20 mouse cellular contexts compared by ENCODE assay signal in genomic region chr10:67384568-67384958, GRCm38 (mm10).
A peak's percentile ranks its signal among the peaks of the same experiment; 100 is the strongest.
DNase-seq lines count a peak whose midpoint lies in the region; ATAC-seq lines count a peak whose summit lies in the region.
"Had no signal": no experiment of that assay in that cellular context is flagged by ENCODE, and none has a peak within 500 bp of the region (broad histone marks: within the 10 kb centered on the region; RNA-seq: fewer than 3 reads in every experiment).

No protein-coding gene starts in this region.

- no peaks in the 10 kb centered on the region for H3K36me3 ChIP-seq in forebrain, embryonic 12.5 days (replicated peaks)
- no peaks in the 10 kb centered on the region for H3K36me3 ChIP-seq in forebrain, embryonic 11.5 days (ENCODE audit: control insufficient read depth, insufficient read depth, low read length)
- no peaks in the 10 kb centered on the region for H3K36me3 ChIP-seq in intestine, embryonic 16.5 days (ENCODE audit: control insufficient read depth, insufficient read depth, low read length)
- H3K36me3 ChIP-seq: embryonic facial prominence, embryonic 13.5 days; heart, embryonic 10.5 days; hindbrain, embryonic 13.5 days; liver, embryonic 13.5 days; midbrain, embryonic 15.5 days had no signal

- H3K9ac ChIP-seq in forebrain, embryonic 12.5 days: no peak overlapping the region
- H3K9ac ChIP-seq in forebrain, embryonic 11.5 days (ENCODE audit: low read length): no peak overlapping the region
- H3K9ac ChIP-seq in intestine, embryonic 16.5 days (ENCODE audit: low read depth, low read length): no peak overlapping the region
- H3K9ac ChIP-seq: embryonic facial prominence, embryonic 13.5 days; hindbrain, embryonic 13.5 days; liver, embryonic 13.5 days; midbrain, embryonic 15.5 days had no signal

- no peaks in the 10 kb centered on the region; the same call in 1 of the 2 replicates for H3K4me1 ChIP-seq in forebrain, embryonic 12.5 days
- peaks cover 3% of the 10 kb centered on the region; the same call in 1 of the 2 replicates for H3K4me1 ChIP-seq in forebrain, embryonic 11.5 days (replicated peaks; ENCODE audit: control insufficient read depth, insufficient read depth, low read length)
- no peaks in the 10 kb centered on the region for H3K4me1 ChIP-seq in intestine, embryonic 16.5 days (ENCODE audit: control insufficient read depth, insufficient read depth, low read length)
- H3K4me1 ChIP-seq: embryonic facial prominence, embryonic 13.5 days; heart, embryonic 10.5 days; hindbrain, embryonic 13.5 days; liver, embryonic 13.5 days; midbrain, embryonic 15.5 days had no signal

- no peaks in the 10 kb centered on the region for H3K9me3 ChIP-seq in forebrain, embryonic 12.5 days
- no peaks in the 10 kb centered on the region for H3K9me3 ChIP-seq in forebrain, embryonic 11.5 days (ENCODE audit: control insufficient read depth, low read length)
- no peaks in the 10 kb centered on the region for H3K9me3 ChIP-seq in intestine, embryonic 16.5 days (ENCODE audit: control insufficient read depth, low read length)
- H3K9me3 ChIP-seq: embryonic facial prominence, embryonic 13.5 days; heart, embryonic 10.5 days; hindbrain, embryonic 13.5 days; liver, embryonic 13.5 days; midbrain, embryonic 15.5 days had no signal

- WGBS in forebrain, embryonic 12.5 days: 53% methylated on average over 4 of the region's 4 CpGs
- 45% methylated on average over 4 of the region's 4 CpGs for WGBS in forebrain, embryonic 11.5 days
- WGBS in intestine, embryonic 16.5 days: 80% methylated on average over 4 of the region's 4 CpGs

- H3K4me2 ChIP-seq in forebrain, embryonic 12.5 days: no peak overlapping the region
- H3K4me2 ChIP-seq in forebrain, embryonic 11.5 days (ENCODE audit: low read depth, low read length, severe bottlenecking): no peak overlapping the region
- no peak overlapping the region for H3K4me2 ChIP-seq in intestine, embryonic 16.5 days (ENCODE audit: low read depth, low read length)
- H3K4me2 ChIP-seq: embryonic facial prominence, embryonic 13.5 days; hindbrain, embryonic 13.5 days; liver, embryonic 13.5 days; midbrain, embryonic 15.5 days had no signal

- DNase-seq in forebrain, embryonic 11.5 days (ENCODE audit: low spot score): no peak
- DNase-seq in kidney, adult 11 months: peak; percentile 61
- peak; percentile 16 for DNase-seq in kidney, postnatal 10 days
- DNase-seq in adrenal gland, postnatal 14 days: no peak
- no peak for DNase-seq in right cerebral cortex, postnatal 36 days (ENCODE audit: low spot score in 2 of 2)
- no peak for DNase-seq in right cerebral cortex, postnatal 10 days (ENCODE audit: low spot score in 2 of 2)
- DNase-seq: adrenal gland, postnatal 25 days; cerebellum, adult 9-10 months; gastrocnemius, postnatal 36 days; heart, postnatal 10 days; liver, embryonic 13.5 days; thymus, postnatal 14 days had no signal

- H3K4me3 ChIP-seq in forebrain, embryonic 12.5 days (replicated peaks): no peak overlapping the region
- no peak overlapping the region for H3K4me3 ChIP-seq in forebrain, embryonic 11.5 days (ENCODE audit: low read depth, low read length)
- no peak overlapping the region for H3K4me3 ChIP-seq in intestine, embryonic 16.5 days (ENCODE audit: low read length)
- H3K4me3 ChIP-seq: embryonic facial prominence, embryonic 13.5 days; heart, embryonic 10.5 days; hindbrain, embryonic 13.5 days; left cerebral cortex, adult 2 months; liver, embryonic 13.5 days; midbrain, embryonic 15.5 days had no signal

- no peak for ATAC-seq in forebrain, embryonic 12.5 days (ENCODE audit: low FRiP score)
- ATAC-seq in forebrain, embryonic 11.5 days (replicated peaks; ENCODE audit: low FRiP score): no peak; the same call in 1 of the 2 replicates
- ATAC-seq in intestine, embryonic 16.5 days: no peak
- ATAC-seq: activated CD4-positive, CD25-positive, alpha-beta regulatory T cell, adult 4 months; midbrain, embryonic 15.5 days had no signal

- H3K27ac ChIP-seq in forebrain, embryonic 12.5 days: peak overlapping the region; percentile 50
- H3K27ac ChIP-seq in forebrain, embryonic 11.5 days (ENCODE audit: low read depth, low read length): no peak overlapping the region
- H3K27ac ChIP-seq in intestine, embryonic 16.5 days (ENCODE audit: low read length): no peak overlapping the region
- H3K27ac ChIP-seq: embryonic facial prominence, embryonic 13.5 days; heart, embryonic 10.5 days; hindbrain, embryonic 13.5 days; left cerebral cortex, adult 2 months; liver, embryonic 13.5 days; midbrain, embryonic 15.5 days had no signal

- H3K27me3 ChIP-seq in forebrain, embryonic 12.5 days: no peaks in the 10 kb centered on the region
- H3K27me3 ChIP-seq in forebrain, embryonic 11.5 days (ENCODE audit: control insufficient read depth, insufficient read depth, low read length): no peaks in the 10 kb centered on the region
- no peaks in the 10 kb centered on the region for H3K27me3 ChIP-seq in intestine, embryonic 16.5 days (replicated peaks; ENCODE audit: control insufficient read depth, insufficient read depth, low read length)
- H3K27me3 ChIP-seq: embryonic facial prominence, embryonic 13.5 days; hindbrain, embryonic 13.5 days; liver, embryonic 13.5 days; midbrain, embryonic 15.5 days had no signal

Comparison
In these comparisons a context has a peak if more than half of its experiments do, and no peak if none do; other contexts are left out.
1. DNase-seq: peak in kidney, adult 11 months (single experiment) and kidney, postnatal 10 days (single experiment); none in forebrain, embryonic 11.5 days (single experiment), adrenal gland, postnatal 14 days (single experiment), right cerebral cortex, postnatal 36 days (0 of 2) and right cerebral cortex, postnatal 10 days (0 of 2).